Mouse (Mus musculus): ENCODE results near the gene Plxna2. TPM values are rescaled to one million over a fixed set of nuclear protein-coding genes. Genes with fewer than 3 reads are reported as not detected.

Plxna2 gene
- total RNA-seq, 2 experiments from 2014 or later: 15.8 to 20.0 TPM

DNA sequence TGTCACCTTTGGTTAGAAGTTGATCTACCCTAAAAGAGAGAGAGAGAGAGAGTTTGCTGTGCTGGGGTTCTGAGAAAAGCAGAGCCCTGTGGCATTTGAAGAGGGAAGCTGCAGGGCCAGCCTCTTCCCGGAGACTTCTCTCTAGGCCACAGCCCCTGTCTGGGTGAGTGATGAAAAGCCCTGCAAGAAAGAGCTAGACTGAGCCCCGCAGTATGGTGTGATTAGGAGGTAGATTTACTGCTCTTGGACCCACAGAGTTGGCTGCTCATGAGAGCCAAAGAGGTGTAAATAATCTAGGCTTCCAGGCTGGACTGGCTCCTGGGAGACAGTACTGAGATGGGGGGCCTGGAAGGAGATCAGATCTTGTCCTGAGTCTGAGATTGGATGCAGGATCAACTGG lies 94.4 kb downstream of the Plxna2 start:
- DNase-seq: no peak

- no peak for DNase-seq
Observed at GRCm38 (mm10) chr1:194714138-194715031, 96.4 kb downstream of the Plxna2 start.

DNA sequence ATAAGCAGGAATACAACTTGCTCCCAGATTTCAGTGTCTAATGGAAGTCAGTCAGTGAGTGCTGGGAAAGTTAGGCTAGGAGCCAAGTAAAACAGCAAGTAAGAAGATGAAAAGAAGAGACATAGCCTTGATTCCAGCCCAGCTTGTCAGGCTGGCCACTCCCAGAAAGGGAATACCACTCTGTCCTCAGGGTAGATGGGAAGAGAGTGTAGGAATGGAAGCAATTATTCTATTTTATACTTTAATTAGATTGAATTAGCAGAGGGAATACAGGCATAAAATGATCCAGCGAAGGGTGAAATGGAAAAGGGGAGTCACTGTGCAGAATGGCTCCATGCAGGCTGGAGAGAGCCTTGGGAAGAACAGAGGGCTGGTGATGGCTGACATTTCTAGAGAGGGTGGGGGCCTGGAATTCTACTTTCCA lies 99.4 kb downstream of the Plxna2 start:
- DNase-seq: no peak

DNA sequence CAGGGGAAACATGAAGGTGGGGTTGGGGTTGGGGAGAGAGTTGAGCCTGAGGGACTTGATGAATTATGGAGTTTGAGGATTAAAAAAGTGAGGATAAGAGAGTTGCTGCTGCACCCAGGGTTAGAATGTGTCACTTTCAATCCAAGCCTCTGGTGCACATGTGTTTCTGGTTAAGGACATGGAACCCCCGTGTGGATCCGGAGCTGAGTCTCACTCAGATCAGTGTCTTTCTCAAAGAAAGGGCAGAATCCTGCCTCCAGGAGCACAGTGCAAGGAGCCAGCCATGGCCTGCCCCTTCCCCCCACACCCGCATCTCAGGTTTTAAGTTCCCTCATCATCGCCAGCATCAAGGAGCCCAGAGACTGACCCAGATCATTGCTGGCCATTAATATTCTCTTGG lies 102.4 kb downstream of the Plxna2 start:
- DNase-seq: no peak

DNA sequence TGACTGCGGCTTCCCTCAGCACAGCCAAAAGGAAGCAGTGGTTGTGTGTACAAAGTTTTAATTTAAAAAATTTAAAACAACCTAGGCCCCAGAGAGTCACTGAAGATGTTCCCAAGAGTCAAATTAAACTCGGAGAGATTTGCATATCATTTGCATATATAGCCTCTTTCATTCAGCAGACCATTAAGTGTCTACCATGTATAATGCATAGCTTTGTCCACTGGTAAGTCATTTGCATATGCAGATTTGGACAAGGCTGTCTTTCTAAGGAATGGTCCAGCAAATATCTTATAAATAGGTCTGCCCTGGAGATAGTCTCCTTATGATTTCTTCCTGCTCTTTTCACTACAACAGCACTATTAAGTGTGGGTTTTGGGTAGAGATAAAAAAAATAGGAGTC lies 103.2 kb downstream of the Plxna2 start:
- no peak for DNase-seq

GRCm38 (mm10) chr1:194722329-194722728 lies 104.3 kb downstream of the Plxna2 start:
- peak; percentile 66 for DNase-seq

DNA sequence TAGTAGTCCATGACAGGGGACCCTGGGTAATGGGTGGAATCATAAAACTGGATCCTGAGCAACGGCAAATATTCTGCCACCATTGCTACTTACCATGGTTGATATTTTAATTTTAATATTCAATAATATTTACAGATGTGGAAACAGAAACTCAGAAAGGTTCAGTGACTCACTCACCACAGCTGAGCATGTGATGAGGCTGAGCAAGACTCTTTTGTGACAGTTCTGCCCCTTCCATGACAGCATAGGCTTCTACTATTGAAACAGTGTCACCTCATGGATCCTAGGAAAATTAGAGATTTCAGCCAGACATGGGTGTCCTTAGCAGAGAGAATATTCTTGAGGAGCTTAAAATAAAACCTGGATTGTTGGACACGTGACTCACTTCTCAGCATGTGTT lies 116.8 kb downstream of the Plxna2 start:
- no peak for DNase-seq

- peak; percentile 55 for DNase-seq
Observed at GRCm38 (mm10) chr1:194739894-194740293, 121.9 kb downstream of the Plxna2 start.

DNA sequence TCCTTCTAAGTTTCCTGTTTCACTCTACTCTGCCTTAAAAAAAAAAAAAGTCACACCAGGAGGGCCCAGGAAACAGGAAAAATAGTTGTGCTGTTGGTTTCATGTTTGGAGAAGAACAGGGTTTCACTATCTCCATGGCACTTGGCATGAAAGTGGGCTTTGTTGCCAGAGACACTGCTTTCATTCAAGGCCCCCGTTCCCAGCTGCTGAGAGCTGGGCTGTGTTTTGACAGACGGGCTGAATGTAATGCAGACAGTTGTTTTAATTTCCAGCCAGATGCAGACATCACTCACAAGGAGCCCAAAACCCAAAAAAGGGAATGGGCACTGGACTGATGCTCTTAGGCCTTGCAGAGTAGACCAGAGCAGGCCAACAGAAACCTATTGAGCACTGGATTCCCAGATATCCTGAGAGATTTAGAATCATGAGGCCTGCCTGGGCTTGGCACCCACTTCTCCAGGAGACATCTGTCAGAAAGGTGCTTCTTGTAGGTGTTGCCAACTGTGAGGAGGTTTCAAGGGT lies 124.9 kb downstream of the Plxna2 start:
- DNase-seq: no peak

- DNase-seq: no peak
Observed at GRCm38 (mm10) chr1:194745177-194745934, 127.3 kb downstream of the Plxna2 start.

DNA sequence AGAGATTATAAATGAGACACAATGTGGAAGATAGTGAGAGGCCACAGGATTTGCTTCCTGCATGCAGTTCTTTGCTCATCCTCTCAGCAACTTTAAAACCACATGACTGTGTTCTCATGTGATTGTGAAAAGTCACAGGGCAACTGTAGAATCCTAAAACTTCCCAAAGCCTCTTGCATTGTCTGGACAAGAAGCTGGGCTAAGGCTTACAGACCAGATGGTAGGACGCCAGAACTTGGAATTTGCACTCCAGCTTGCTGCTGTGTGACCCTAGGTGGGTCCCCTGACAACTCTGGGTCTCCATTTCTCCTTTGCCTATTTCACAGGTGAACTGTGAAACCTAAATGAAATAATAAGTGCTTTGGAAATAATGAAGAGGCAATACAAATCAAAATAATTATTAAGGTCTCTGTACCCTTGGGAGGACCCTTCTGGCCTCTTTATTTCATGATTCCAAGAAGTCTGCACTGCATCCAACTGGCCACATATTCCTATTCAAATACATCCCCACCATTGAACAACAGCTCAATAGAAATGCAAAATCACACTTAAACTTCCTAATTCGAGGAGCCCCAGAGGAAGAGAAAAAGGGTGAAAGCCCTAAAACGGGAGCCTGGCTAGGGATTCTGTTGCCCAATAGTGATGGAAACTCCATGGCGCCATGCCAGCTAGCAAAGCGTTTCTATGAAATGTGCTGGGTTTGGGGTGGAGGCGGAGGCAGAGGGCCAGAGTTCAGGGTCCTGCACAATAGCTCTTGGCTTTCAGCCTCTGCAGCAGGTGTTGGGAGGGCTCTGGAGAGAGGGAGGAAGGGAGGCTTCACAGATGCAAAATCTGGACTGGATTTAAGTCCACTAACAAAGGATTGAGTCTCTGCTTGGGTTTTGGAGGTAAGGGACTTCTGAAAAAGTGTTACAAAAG lies 128.6 kb downstream of the Plxna2 start:
- DNase-seq: peak; percentile 80

GRCm38 (mm10) chr1:194747258-194747657 lies 129.2 kb downstream of the Plxna2 start:
- DNase-seq: no peak

- DNase-seq: peak; percentile 62
Observed at GRCm38 (mm10) chr1:194753168-194753567, 135.2 kb downstream of the Plxna2 start.

GRCm38 (mm10) chr1:194756001-194756400 lies 138.0 kb downstream of the Plxna2 start:
- DNase-seq: no peak

- peak; percentile 19 for DNase-seq
Observed at GRCm38 (mm10) chr1:194756409-194756808, 138.4 kb downstream of the Plxna2 start.

- DNase-seq: no peak
Observed at GRCm38 (mm10) chr1:194756863-194757262, 138.8 kb downstream of the Plxna2 start.

- DNase-seq: peak; percentile 24
Observed at GRCm38 (mm10) chr1:194761432-194762212, 143.6 kb downstream of the Plxna2 start.

GRCm38 (mm10) chr1:194762896-194763295 lies 144.9 kb downstream of the Plxna2 start:
- no peak for DNase-seq

DNA sequence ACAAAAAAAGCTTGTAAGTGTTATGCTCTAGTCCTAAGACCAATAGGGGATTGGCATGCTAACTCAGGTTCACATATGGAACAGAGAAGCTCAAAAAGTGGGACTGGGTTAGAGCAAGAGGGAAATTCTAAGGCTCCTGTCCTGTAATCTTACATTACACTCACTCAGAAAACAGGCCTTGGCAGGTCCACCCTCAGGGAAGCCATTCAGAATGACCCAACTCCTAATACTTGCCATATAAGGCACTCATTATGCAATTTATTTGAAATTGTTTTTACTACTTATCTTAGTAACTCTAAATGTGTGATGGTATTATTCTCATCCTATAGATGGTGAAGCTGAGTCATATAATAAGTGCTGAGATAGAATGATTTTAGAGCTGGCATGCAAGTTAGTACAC lies 146.9 kb downstream of the Plxna2 start:
- DNase-seq: no peak

GRCm38 (mm10) chr1:194768799-194769198 lies 150.8 kb downstream of the Plxna2 start:
- no peak for DNase-seq

DNA sequence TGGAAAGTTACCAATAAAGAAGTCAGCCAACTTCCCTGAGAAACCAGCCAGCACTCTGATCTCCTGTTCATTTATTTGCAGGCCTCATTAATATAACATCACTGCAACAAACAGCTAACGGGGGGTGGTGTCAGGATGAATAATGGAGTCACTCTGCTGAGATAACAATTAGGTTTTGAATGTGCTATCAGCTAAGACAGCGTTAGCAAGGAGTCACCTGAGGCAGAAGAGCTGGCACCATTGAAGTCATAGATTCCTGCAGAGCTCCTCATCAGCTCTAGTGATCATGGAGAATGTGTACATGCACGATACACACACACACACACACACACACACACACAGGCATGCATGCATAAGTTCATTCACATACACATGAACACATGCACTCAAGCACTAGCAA lies 154.0 kb downstream of the Plxna2 start:
- DNase-seq: no peak

Data from gastrocnemius, postnatal 10 days (tissue).